Mouse (Mus musculus) lung, postnatal 36 days (tissue): ENCODE results near the gene Celf3.

Source experiments
- DNase-seq: peaks from one replicate; pipeline ENCODE4 v3.0.0; 2022; ENCODE audit warnings: mixed read lengths

Gene Celf3

DNA sequence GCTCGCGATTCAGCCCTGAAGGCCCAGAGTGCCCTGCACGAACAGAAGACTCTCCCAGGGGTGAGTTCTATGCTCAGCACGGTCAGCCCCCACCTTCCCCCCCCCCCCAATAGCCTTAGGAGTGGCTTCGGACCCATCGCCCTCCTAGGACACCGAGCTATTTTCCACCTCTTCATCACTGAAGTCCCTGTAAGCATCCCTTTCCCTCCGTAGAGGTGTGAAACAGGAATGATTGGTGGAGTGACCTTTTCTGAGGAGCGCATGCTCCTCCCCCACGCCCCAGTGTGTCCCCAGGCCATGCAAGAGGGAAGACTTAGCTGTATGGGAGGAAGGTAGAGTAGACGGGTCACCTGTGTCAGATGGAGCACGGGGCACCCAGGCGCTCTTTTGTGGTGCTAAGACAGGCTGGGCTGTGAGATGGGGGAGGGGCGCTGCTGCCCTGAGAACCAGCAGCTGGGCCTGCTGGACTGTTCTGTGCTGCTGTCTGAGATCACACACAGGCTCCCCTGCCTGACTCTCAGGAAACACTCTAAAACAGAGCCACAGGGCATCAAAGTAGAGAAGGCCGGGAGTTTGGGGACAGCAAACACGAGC, 2.3 kb downstream of the Celf3 start, which contains the start of gene Riiad1:
Riiad1 (minus strand) TSS at position 51 of the 594 bp plus-strand sequence.
- DNase-seq: no peak

DNA sequence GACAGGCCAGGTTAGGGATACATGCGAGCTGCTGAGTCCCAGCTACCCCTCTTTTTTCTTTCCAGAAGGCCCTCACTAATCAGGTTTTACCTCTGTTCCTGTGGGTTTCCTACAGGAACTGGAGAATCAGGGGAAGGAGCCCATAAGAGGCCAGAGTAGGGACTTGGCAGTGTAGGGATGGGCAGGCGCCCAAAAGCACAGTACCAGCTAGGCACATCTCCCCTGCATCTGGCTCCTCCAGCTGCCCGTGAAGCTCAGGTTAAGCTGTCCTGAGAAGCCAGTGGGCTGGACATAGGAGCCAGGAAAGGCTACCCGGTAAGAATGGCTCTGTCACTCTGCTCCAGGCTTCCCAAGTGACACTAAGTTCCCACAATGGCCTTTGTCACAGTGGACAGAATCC, 3.3 kb downstream of the Celf3 start:
- no peak for DNase-seq

DNA sequence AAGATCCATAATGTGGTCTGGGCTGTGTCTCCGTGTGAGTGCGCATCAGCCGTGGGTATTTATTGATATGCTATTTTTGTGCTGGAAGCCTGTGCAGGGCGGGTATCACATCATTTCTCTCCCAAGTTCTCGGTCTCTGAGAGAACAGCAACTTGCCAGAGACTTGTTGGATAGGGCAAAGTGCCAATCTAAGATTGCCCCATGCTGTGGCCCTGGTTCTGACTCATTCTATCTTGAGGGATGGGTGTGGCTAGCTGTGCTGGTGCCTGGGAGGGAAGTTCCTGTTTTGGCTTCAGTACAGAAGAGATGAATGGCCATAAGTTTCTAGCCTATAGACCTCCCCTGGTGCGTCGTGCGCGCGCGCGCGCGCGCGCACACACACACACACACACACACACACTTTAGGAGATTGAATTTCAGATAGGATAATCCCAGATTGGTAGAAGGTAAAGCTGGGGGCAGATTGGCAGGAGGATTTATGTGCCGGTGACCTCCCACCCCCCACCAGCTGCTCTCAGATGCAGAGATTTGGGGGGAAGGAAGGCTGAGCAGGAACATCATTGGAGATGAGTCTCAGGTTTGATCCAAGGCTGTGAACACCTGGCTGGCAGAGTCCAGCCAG, 4.8 kb downstream of the Celf3 start:
- peak; percentile 80 for DNase-seq

DNA sequence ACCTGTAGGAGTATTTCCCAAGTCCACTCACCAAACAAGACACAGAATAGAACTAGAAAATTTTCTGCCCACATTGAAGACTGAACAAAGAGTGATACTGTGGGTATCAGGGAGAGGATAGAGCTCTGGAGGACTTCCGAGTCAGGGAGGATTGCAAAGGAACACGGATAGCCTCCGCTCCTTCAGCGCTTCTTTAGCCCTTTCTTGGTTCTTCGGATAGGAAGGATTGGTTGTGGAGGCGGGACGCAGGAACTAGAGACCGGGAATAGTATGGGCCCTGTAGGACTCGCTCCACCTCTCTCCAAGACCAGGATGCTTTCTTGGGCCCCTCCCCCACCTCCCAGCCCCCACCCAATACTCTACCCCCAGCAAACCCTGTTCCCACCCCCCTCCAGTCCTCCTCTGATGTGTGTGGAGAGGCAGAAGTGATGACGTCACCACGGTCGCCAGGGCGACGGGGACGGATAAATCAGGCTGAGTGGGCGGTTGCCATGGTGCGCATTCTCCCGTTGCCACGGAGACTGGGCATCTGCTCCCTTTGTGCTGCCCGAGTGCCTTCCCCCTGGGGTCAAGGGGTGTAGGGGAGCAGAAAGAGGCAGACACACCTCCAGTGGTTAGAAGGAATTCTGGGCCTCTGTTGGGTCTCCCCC, 5.8 kb downstream of the Celf3 start:
- DNase-seq: no peak

DNA sequence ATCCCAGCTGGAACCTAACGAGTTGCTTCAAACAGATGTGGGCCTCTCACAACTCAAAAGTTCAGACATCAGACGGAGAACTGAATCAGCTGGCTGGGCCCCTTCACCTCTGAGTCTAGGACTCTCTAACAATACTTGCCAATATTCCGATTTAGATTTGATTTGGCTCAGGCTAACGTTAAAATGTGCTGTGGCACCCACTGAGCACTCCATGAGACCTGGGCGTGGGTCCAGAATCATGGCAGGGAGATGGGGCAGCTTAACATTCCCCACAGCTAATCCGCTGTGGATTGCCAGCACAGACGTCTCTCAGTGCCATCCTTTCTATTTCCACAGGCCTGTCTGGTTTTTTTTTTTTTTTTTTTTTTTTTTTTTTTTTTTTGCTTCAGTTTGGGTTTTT, 7.8 kb downstream of the Celf3 start:
- DNase-seq: no peak

DNA sequence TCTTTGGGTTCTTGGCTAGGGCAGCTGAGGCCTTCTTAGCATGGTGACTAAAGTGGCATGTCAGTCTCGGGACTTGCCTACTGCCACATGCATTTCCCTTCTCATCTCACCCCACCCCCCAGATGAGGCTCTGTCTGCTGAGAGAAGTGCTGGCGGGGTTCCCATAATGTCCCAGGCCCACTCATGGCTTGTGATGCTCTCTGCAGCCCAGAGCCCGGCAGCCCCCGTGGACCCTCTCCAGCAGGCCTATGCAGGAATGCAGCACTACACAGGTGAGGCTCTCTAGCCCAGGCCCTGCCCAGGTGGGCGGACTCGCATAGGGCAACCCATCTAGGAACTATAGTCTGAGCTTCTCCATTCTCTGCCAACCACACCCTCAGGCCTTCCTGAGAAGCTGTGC, 9.5 kb downstream of the Celf3 start:
- DNase-seq: no peak

DNA sequence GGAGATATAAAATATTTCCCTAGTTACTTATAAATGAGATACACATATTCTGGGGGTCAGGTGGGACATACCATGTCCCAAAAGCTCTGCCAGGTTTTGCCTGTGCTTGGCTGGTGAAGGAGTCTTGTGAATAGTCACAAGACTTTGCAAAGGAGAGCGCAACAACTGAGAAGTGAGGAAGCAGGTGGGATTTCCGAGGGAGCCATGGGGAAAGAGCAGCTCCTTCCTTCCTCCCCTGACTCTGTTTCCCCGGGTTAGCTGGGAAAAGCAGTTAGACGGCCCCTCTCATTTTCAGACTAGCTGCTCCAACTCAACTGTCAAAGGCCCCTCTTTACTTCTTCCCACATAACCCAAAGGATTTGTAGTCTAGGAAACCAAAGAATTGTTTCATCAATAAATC, 19.1 kb downstream of the Celf3 start:
- no peak for DNase-seq

DNA sequence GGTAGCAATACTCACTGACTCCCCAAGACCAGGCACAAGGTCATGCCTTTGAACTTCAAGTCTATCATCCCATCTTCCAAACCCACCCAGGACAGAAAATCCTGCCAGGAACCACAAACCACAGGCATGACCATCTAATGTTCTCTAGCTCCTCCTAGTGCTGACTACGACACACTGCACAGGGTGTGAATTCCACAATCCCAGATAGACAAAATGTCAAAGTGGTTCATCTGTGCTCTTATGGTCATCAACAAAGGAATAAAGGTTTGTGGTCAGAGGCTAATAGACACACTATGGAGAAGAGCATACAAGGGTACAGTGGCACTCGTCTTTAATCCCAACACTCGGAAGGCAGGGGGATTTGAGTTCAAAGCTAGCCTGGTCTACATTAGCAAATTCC, 24.1 kb downstream of the Celf3 start:
- DNase-seq: peak; percentile 55

DNA sequence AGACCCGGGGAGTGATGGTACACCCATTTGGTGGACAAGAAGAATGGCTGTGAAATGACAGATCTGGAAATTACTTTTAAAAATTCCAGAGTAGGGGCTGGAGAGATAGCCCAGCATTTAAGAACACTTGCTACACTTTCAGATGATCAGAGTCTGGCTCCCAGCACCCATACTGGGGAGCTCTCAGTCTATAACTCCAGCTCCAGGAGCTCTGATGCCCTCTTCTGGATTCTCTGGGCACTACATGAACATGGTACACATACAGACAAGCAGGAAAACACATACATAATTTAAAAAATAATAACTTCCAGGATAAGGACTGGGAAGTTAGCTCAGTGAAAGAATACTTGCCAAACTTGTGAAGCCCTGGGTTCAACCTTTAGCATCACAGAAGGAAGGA, 28.6 kb downstream of the Celf3 start:
- DNase-seq: peak; percentile 38

DNA sequence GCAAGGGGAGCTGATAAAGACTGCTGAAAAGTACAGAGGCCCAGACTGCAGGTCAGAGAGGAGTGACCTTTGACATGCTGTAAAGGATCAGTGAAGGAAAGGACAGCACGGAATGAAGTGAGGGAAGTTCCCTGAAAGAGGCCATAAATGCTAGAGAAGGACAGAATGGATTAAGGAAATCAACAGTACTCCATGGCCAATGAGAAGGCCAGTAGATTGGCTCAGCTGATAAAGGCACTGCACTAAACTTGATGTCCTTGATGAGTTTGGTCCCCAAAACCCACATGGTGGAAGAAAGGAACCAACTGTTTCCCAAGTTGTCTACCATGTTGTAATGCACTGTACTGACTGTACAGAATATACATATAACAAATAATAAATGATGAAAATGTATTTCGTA, 48.6 kb downstream of the Celf3 start:
- no peak for DNase-seq

DNA sequence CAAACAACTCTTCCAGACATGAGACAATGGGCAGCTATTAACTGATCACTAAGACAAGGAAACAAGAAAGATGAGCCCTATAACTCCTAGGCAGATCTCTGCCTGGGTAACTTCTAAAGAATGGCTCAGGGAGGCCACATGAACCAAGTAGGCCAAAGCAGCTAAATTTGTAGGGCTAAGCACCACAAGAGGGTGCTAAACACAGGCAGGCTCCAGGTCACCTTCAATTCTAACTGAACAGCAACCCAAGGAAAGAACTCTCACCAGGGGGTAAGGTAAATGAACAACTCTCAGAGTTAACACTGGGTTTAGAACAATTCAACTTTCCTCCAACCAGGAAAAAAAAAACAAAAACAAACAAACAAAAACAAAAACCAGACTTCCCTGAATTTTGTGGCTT, 55.9 kb downstream of the Celf3 start:
- peak; percentile 80 for DNase-seq

DNA sequence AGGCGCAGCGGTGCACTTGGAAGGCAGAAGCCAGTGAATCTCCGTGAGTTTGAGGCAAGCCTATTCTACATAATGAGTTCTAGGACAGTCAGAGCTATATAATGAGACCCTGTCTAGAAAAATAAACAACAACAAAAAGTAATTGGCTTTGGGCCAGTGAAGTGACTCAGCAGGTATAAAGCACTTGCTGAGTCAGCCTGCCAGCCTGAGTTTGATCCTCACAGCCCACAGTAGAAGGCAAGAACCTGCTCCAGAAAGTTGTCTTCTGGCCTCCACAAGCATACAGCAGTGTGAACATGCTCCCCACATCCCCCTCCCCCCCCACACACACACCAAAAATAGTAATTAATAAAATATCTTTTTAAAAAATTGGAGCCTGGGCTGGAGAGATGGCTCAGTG, 59.1 kb downstream of the Celf3 start:
- DNase-seq: no peak
